Mouse (Mus musculus): ENCODE measurements around the gene Snx33.
"Not testable (repeated sequence)": the region's sequence is repeated elsewhere in the genome, so short reads cannot be mapped to it uniquely, and the experiment has no call there.

The Snx33 gene

DNA sequence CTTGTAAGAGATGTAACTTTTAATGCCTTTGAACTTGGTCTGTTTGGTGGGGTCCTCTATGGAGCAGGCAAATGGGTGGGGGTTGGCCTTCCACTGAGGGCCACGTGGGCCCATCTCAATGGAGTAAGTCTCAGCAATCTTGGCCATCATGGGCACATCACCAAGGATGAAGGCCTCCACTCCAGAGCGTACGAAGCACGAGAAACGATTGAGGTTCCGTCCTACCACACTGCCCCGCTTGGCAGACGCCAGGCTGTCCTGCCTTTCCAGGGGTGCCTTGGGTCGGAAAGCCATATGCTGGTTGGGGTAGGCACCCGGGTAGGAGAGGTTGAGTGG is 2.2 kb downstream of the Snx33 start:
- DNase-seq (ENCODE audit: low spot score in 2 of 2): no peak

- DNase-seq (ENCODE audit: low spot score in 2 of 2): no peak
Observed at GRCm38 (mm10) chr9:56925291-56926024, 2.7 kb downstream of the Snx33 start.

DNA sequence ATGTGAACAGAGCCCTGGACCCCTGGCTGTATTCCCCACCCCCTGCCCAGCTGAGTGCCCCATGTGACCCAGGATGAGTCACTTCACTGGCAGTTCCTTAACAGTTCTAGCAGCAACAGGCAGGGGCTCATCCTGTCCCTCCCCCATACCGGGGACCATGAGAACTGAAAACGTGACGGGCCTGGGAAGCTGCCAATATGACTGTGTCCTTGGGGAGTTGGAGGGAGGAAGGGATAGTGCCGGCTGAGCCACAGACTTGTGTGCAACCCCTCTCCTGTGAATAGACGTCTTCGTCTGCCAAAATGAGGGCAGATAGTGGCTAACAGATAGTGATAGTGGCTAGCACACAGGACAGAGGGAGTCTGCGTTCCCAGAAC is 3.5 kb downstream of the Snx33 start:
- DNase-seq (ENCODE audit: low spot score in 2 of 2): peak; percentile 75 to 81

- peak in 1 of 2 experiments; percentile 50 for DNase-seq (ENCODE audit: low spot score in 2 of 2)
Observed at GRCm38 (mm10) chr9:56923841-56924650, 4.1 kb downstream of the Snx33 start.

DNA sequence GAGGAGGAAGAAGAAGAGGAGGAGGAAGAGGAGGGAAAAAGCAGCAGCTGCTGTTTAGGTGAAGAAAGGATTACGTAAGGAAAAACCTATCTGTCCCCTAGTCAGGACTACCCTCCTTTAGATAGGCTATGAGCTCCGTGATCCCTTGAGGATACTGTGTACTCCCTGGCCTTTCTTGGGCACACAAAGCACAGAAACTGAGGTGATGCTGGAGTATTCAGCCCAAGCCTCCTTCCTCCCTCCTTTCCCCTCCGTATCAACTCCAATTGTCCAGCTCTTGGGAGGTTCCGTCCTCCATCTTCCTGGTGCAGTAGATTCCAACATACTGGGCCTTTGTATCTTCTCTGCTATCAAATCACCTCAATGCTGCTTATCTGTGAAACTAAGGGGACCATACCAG is 5.4 kb downstream of the Snx33 start:
- no peak for DNase-seq (ENCODE audit: low spot score in 2 of 2)

GRCm38 (mm10) chr9:56918466-56918865 is 9.7 kb downstream of the Snx33 start:
- DNase-seq (ENCODE audit: low spot score in 2 of 2): no peak

- DNase-seq (ENCODE audit: low spot score in 2 of 2): no peak
Observed at GRCm38 (mm10) chr9:56917131-56917530, 11.0 kb downstream of the Snx33 start.

DNA sequence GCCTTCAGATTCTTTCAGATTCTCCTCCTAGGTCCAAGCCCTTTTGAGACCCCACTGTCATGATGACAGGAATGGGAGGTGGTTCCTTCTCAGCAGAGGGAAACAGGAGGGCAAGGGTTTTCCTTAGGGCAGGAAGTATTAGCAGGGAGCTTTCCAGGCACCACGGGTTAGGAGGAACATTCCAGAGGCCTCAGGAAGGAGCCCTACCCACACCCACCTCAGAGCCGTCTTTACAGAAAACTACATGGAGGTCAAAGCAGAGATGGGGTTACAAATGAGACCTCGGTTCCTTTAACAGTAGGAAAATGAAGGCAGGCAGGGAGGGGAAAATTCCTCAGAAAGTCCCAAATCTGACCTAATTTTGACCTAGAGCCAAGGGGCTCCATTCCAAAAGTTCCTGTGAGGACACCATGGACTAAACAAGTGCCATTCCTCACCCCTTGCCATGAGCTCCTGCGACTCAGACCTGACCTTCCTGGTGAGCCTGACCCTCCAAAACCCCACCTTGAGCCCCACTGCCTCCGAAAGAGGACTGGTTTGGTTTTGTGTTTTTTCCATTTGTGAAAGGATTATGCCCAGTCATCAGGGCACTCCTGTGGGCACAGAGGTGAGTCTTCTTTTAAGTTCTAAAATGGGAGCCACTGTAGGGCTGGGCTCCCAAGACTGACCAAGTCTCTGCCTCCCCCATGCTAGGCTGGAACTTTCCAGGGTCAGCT is 12.3 kb downstream of the Snx33 start:
- DNase-seq (ENCODE audit: low spot score in 2 of 2): no peak

DNA sequence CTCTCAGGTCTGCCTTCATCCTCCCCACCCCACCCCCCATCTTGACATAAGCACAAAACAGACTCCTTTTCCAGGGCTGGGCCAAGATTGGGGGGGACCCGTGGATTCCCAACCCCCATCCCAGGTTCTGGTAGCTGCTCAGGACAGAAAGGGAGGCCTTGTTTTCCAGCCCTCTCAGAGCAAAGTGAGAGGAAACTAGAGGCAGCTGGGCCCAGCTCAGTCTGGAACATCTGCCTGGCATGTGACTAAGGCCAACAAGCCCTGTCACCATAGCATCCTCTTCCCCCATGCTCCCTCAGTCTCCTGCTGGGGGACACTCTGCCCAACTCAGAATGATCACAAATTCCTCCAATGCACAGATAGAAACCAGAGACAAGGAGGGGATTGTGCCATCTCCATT is 13.1 kb downstream of the Snx33 start:
- no peak for DNase-seq (ENCODE audit: low spot score in 2 of 2)

DNA sequence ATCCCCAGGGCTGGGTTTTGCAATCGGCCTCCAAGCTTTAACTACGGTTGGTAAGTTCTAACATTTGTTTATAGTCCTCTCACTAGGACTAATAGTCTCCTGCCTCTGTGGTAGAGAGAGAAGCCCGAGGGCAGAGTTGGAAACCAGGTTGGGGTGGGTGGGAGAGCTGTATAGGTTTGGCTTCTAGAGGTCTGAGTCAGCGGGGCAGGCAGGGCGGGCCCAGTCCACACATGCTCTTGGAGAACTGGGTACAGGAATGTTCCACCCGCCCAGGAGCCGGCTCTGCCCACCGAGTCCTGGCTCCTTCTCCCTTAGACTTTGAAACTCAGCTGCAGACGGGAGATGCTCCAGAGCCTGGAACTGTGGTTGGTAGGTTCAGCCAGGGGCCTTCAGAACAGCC is 14.2 kb downstream of the Snx33 start:
- peak in 1 of 2 experiments; percentile 62 for DNase-seq (ENCODE audit: low spot score in 2 of 2)

DNA sequence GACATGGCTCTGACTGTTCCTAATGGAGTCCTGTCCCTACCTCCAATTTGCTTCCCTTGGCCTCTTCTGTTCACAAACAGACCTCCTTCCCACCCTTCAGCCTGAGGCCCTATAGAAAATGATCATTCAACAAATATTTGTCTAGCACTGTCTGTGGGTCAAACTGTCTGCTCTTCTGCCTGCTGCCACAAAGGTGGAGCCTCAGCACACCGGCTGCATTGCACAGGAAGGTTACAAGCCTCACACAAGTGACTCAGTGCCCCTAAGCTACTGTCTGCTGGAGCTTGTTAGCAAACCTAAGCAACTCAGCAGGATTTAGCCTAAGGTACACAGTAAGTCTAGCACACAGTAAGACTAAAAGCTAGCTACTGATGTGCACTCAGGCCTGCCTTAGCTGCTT is 17.2 kb downstream of the Snx33 start:
- DNase-seq (ENCODE audit: low spot score in 2 of 2): no peak

DNA sequence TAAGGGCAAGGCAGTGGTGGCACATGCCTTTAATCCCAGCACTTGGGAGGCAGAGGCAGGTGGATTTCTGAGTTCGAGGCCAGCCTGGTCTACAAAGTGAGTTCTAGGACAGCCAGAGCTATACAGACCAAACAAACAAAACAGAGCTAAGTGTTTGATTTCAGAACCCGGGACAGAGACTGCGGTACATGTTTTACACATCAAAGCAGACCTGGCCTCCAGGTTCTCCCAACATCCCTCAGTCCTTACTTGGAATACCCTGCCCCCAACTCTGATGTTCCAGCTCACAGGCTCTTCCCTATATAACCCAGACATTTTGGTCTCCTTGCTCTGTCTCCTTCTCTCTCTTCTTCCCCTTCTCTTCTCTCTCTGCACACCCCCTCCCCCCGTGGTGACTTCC is 18.2 kb downstream of the Snx33 start:
- DNase-seq (ENCODE audit: low spot score in 2 of 2): not testable (repeated sequence)

DNA sequence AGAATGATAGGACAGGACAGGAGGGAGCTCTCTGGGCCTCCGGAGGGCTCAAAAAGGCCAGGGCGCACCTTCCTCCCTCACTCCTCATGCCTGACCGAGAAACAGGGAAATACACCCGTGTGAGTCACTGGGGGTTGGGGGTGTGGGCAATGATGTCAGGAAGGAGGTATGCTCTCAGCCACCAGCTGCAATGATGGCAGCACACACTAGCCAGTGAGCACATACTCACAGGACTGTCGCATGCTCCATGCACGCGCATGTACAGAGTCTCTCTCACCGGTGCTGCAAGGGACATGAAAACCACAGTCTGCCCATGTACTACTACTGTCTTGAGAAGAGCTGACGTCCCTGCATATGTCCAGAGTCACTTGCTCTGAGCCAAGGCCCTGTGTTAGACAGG is 20.6 kb downstream of the Snx33 start:
- DNase-seq (ENCODE audit: low spot score in 2 of 2): peak in 1 of 2 experiments; percentile 69

DNA sequence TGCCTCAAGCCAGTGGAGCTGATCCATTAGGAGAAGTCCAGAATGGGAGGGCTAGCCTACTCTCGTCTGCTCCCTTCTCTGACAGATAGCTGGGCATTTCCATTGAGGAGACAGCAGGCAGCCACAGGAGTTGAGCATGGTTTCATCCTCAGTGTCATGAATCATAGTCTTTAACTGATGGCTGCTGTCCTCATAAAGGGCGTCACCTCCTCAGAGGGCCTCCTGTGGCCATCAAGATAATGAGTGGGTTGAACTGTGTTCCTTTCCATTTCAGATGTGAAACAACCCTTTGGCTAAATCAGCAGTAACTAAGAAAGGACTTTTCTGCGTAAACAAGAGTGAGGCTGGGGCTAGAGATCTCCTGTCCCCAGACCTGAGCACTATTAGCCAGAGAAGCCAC is 24.5 kb downstream of the Snx33 start:
- no peak for DNase-seq (ENCODE audit: low spot score in 2 of 2)

GRCm38 (mm10) chr9:56901187-56901586 is 27.0 kb downstream of the Snx33 start:
- peak; percentile 66 to 82 for DNase-seq (ENCODE audit: low spot score in 2 of 2)

GRCm38 (mm10) chr9:56900571-56900970 is 27.6 kb downstream of the Snx33 start:
- DNase-seq (ENCODE audit: low spot score in 2 of 2): no peak

GRCm38 (mm10) chr9:56900060-56900459 is 28.1 kb downstream of the Snx33 start:
- DNase-seq (ENCODE audit: low spot score in 2 of 2): no peak

- DNase-seq (ENCODE audit: low spot score in 2 of 2): no peak
Observed at GRCm38 (mm10) chr9:56899409-56899808, 28.8 kb downstream of the Snx33 start.

DNA sequence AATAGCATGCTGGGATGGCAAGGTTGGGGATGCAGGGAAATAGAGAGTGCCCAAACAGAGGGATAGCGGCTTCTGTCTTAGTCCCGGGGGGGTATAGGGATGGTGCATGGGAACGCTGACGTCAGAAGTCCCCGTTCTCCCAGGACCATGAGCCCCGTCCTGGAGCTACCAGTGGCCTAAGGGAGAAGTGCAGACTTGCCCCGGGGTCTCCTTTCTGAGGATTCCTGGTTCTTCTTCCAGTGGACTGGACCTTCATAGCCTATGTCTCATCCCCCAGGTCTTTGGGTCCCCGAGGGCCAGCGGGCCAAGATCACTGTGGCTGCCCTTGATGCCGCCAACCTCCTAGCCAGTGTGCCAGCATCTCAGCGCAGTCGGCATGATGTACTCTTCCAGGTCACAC is 31.4 kb downstream of the Snx33 start:
- no peak for DNase-seq (ENCODE audit: low spot score in 2 of 2)

DNA sequence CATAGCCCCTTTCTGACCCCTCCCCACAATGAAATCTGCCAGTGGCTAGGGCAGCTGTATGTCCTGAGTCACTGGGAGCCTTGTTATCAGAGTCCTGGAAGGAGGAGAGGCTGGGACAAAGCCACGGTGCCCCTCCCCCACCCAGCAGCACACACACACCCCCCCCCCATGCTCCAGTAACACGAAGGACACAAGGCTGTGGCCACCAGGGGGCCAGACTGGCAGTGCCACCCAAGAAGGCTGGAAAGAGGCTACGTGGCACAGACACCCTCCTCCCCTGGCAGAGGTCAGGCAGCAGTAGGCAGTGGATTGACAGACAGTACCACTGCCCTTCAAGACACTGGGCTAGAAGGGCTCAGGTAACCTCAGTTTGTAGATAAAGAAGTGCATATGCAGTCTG is 34.2 kb downstream of the Snx33 start:
- DNase-seq (ENCODE audit: low spot score in 2 of 2): no peak

- no peak for DNase-seq (ENCODE audit: low spot score in 2 of 2)
Observed at GRCm38 (mm10) chr9:56893313-56893712, 34.9 kb downstream of the Snx33 start.

DNA sequence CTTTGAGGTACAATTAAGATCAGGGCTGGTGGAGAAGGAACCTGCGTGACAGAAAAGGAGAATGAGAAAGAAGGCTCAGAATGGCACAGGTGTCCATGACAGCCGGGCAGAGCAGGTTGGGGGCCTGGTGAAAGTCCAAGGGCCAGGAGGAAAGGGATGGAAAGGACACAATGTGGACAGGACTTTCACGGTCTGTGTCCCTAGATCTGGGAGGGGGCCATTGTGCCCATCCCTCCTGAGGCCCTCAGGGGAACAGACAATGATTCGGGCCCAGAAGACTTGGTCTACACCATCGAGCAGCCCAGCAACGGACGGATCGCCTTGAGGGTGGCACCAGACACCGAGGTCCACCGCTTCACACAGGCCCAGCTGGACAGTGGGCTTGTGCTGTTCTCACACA is 36.1 kb downstream of the Snx33 start:
- DNase-seq (ENCODE audit: low spot score in 2 of 2): no peak

Data from urinary bladder, adult 18-20 months (tissue).